Comparison of ENCODE assay signal across 8 mouse cellular contexts in genomic region chr16:37539611-37540580, GRCm38 (mm10). TPM values are rescaled to one million over a fixed set of nuclear protein-coding genes. Genes with fewer than 3 reads are reported as not detected.
A peak's percentile ranks its signal among the peaks of the same experiment; 100 is the strongest.
DNase-seq lines count a peak whose midpoint lies in the region; ATAC-seq lines count a peak whose summit lies in the region.

Gene Gtf2e1, minus strand, starts transcription at chr16:37539789.
Gene Rabl3, plus strand, starts transcription at chr16:37539885.

- peak; percentile 99 for DNase-seq in CD4-positive, CD25-positive, alpha-beta regulatory T cell, adult 2 months (ENCODE audit: low read depth, low spot score)
- DNase-seq in fat pad, adult 2 months (ENCODE audit: extremely low read depth, low read depth, low spot score): peak; percentile 91
- DNase-seq in kidney, postnatal 10 days: peak; percentile 97
- DNase-seq in natural killer cell, adult 2 months (ENCODE audit: low spot score in 2 of 2): peak; percentile 93 to 94

- peaks cover 38% of the 10 kb centered on the region for H3K36me3 ChIP-seq in heart, embryonic 13.5 days
- peaks cover 26% of the 10 kb centered on the region for H3K36me3 ChIP-seq in liver, embryonic 12.5 days
- no peaks in the 10 kb centered on the region for H3K36me3 ChIP-seq in stomach, embryonic 15.5 days

- H3K4me2 ChIP-seq in heart, embryonic 13.5 days: peak within 1 kb of the TSS; percentile 81
- H3K4me2 ChIP-seq in liver, embryonic 12.5 days: peak within 1 kb of the TSS; percentile 94
- peak within 1 kb of the TSS; percentile 65 for H3K4me2 ChIP-seq in stomach, embryonic 15.5 days

- WGBS in heart, embryonic 13.5 days: 3% methylated on average over 41 of the region's 41 CpGs
- 2% methylated on average over 41 of the region's 41 CpGs for WGBS in liver, embryonic 12.5 days (ENCODE audit: insufficient replicate concordance)
- 2% methylated on average over 41 of the region's 41 CpGs for WGBS in stomach, embryonic 15.5 days

- H3K4me1 ChIP-seq in brown adipose tissue, adult 24 weeks (ENCODE audit: control insufficient read depth, insufficient read depth, insufficient read length, low read length): peaks cover 7% of the 10 kb centered on the region; the same call in 1 of the 2 replicates
- H3K4me1 ChIP-seq in heart, embryonic 13.5 days: peaks cover 31% of the 10 kb centered on the region
- H3K4me1 ChIP-seq in liver, embryonic 12.5 days: peaks cover 31% of the 10 kb centered on the region
- peaks cover 14% of the 10 kb centered on the region for H3K4me1 ChIP-seq in stomach, embryonic 15.5 days

- H3K9ac ChIP-seq in heart, embryonic 13.5 days: peak within 1 kb of the TSS; percentile 93
- H3K9ac ChIP-seq in liver, embryonic 12.5 days: peak within 1 kb of the TSS; percentile 90
- peak within 1 kb of the TSS; percentile 82 for H3K9ac ChIP-seq in stomach, embryonic 15.5 days

- peak within 1 kb of the TSS; percentile 89 for H3K4me3 ChIP-seq in brown adipose tissue, adult 24 weeks (ENCODE audit: insufficient read depth, low read depth, low read length)
- peak within 1 kb of the TSS; percentile 82 for H3K4me3 ChIP-seq in heart, embryonic 13.5 days
- H3K4me3 ChIP-seq in liver, embryonic 12.5 days: peak within 1 kb of the TSS; percentile 89
- peak within 1 kb of the TSS; percentile 83 for H3K4me3 ChIP-seq in stomach, embryonic 15.5 days (replicated peaks)

- H3K27ac ChIP-seq in brown adipose tissue, adult 24 weeks (replicated peaks; ENCODE audit: low read depth, low read length): peak within 1 kb of the TSS; percentile 99
- peak within 1 kb of the TSS; percentile 92 for H3K27ac ChIP-seq in heart, embryonic 13.5 days (replicated peaks)
- peak within 1 kb of the TSS; percentile 82 for H3K27ac ChIP-seq in liver, embryonic 12.5 days
- peak within 1 kb of the TSS; percentile 89 for H3K27ac ChIP-seq in stomach, embryonic 15.5 days

- ATAC-seq in heart, embryonic 13.5 days (ENCODE audit: extremely low read depth, insufficient number of reproducible peaks, low FRiP score, low TSS enrichment): peak; percentile 97
- peak; percentile 98 for ATAC-seq in liver, embryonic 12.5 days
- peak; percentile 100 for ATAC-seq in stomach, embryonic 15.5 days (ENCODE audit: insufficient read depth, low FRiP score, low read depth)

- no peaks in the 10 kb centered on the region for H3K9me3 ChIP-seq in heart, embryonic 13.5 days
- no peaks in the 10 kb centered on the region for H3K9me3 ChIP-seq in liver, embryonic 12.5 days (replicated peaks)
- H3K9me3 ChIP-seq in stomach, embryonic 15.5 days: no peaks in the 10 kb centered on the region

- no peaks in the 10 kb centered on the region for H3K27me3 ChIP-seq in heart, embryonic 13.5 days (replicated peaks)
- H3K27me3 ChIP-seq in liver, embryonic 12.5 days (replicated peaks): no peaks in the 10 kb centered on the region
- no peaks in the 10 kb centered on the region for H3K27me3 ChIP-seq in stomach, embryonic 15.5 days (replicated peaks)

RNA-seq across cellular contexts. Expression of gene Gtf2e1, which starts in this region (rescaled TPM):
- 9.6 and 10.8 TPM in 2 replicates for polyA plus RNA-seq in brown adipose tissue, adult 24 weeks (2012; ENCODE audit: insufficient read depth, insufficient read length, missing spikeins)
- polyA plus RNA-seq in heart, embryonic 13.5 days (2015; fragmentation: Nextera tagmentation; extraction: Ambion mirVana): 20.4 and 20.5 TPM in 2 replicates
- 18.1 and 18.3 TPM in 2 replicates for polyA plus RNA-seq in liver, embryonic 12.5 days (2016; fragmentation: Nextera tagmentation; extraction: Ambion mirVana)
- polyA plus RNA-seq in stomach, embryonic 15.5 days (2015; fragmentation: Nextera tagmentation; extraction: Ambion mirVana): 19.7 and 20.3 TPM in 2 replicates

RNA-seq across cellular contexts. Expression of gene Rabl3, which starts in this region (rescaled TPM):
- 4.1 and 5.8 TPM in 2 replicates for polyA plus RNA-seq in brown adipose tissue, adult 24 weeks (2012; ENCODE audit: insufficient read depth, insufficient read length, missing spikeins)
- 23.8 and 26.4 TPM in 2 replicates for polyA plus RNA-seq in heart, embryonic 13.5 days (2015; fragmentation: Nextera tagmentation; extraction: Ambion mirVana)
- polyA plus RNA-seq in liver, embryonic 12.5 days (2016; fragmentation: Nextera tagmentation; extraction: Ambion mirVana): 19.8 and 20.8 TPM in 2 replicates
- 22.1 and 22.5 TPM in 2 replicates for polyA plus RNA-seq in stomach, embryonic 15.5 days (2015; fragmentation: Nextera tagmentation; extraction: Ambion mirVana)

Comparison
In these comparisons a context has a peak if more than half of its experiments do, and no peak if none do; other contexts are left out.
1. Peak in every context shown above with its lines: DNase-seq, ATAC-seq, H3K4me3 ChIP-seq and H3K27ac ChIP-seq.